Mouse (Mus musculus): ENCODE data around the gene Scube3.

The Scube3 gene

DNA sequence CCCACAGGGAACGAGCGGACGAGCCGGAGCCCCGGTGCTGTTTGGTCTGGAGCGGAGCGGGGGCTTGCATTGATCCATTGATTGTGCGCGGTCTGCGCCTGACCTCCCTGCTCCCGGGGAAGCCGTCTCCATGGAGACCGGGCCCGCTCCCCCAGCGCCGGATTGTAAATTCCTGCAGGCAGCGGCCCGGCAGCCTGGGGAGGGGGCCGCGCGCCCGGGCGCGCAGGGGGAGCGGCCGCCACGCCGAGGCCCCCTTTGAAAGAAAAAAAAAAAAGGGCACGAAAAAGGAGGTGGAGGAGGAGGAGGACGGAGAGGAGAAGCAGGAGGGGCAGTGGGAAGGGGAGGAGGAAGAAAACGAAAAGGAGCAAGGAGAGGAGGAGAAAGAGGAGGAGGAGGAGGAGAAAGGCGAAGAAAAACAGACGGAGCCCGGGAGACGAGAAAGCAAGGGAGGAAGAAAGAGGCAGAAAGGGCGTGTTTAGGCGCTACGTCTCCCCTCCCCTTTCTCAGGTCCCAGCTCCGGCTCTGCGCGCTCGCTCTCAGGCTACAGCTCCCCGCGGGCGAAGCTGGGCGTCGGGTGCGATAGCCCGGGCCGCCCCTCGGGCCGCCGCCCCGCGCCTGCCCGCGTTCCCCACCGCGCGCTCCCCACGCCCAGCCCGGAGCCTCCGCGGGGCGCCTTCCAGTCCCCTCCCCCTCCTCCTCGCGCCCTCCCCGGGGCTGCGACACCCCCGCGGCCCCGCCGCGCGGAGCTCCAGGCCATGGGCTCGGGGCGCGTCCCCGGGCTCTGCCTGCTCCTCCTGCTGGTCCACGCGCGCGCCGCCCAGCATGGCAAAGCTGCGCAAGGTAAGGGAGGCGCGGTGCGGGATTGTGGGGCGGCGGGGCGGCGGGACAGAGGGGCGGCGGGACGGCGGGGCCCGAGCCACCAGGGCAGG is at the start of gene Scube3:
Gene Scube3, plus strand, starts transcription at position 371 of the 929 bp plus-strand sequence.
- DNase-seq (ENCODE audit: low spot score), result peak; percentile 56

DNA sequence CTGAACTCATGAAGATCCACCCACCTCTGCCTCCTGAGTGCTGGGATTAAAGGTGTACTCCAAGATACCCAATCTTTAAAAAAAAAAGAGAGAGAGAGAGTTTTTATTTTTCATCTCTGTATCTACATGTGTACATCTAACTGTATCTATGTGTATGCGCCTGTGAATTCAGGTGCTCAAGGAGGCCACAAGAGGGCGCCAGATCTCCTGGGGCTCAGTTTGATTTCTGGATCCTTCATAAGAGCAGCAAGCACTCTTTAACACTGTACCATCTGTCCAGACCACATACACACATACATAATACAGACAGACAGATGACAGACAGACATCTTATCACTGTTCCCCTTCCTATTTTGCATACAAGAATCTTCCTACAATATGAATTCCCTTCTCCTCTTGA is 49.6 kb upstream of the Scube3 start:
- DNase-seq (ENCODE audit: low spot score), result no peak

DNA sequence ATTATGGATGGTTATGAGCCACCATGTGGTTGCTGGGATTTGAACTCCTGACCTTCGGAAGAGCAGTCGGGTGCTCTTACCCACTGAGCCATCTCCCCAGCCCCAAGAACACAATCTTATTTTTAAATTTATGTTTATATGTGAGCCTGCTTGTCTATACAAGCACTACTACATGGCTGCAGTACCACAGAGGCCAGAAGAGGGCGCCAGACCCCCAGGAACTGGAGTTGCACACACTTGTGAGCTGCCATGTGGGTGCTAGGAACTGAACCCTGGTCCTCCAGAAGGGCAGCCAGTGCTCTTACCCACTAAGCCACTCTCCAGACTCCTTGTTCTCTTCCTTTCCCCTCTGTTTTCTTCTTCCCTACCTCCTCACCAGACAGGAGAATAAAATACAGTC is 48.1 kb upstream of the Scube3 start:
- peak; percentile 50 for DNase-seq (ENCODE audit: low spot score)

DNA sequence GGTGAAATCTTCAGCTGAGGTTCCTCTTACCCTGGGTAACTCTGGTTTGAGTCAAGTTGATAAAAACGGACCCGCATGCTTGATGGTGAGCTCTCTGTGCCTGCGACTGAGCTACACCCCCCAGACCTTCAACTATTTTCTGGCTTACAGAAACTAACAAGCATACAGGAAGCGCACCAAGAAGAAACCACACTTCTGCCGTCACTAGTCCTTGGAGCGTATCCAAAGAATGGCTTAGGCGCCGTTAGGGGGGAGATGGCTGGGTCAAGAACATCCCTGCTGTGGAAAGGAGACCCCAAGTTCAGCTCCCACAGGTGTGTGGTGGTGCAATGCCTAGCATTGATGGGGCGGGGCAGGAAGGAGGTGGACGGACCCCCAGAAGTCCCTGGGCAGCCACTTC is 45.5 kb upstream of the Scube3 start:
- DNase-seq (ENCODE audit: low spot score), result no peak

DNA sequence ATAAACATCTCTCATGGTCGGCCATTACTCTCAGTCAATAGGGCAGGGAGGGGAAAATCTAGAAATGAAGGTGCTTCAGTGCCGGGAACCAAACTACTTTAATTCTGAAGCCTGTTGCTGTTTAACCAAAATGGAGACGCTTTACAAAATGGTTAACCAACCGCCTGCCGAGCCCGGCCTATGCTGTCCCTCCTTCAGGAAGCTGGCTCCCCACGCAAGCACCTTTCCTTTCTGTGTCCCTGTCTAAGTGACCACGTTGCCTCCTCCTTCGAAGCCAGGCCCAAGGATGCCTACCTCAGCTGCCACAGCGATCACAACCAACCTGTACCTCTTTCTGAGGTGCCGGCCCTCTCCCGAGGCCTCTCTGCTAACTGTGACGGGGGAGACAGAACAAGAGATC is 44.6 kb upstream of the Scube3 start:
- no peak for DNase-seq (ENCODE audit: low spot score)

DNA sequence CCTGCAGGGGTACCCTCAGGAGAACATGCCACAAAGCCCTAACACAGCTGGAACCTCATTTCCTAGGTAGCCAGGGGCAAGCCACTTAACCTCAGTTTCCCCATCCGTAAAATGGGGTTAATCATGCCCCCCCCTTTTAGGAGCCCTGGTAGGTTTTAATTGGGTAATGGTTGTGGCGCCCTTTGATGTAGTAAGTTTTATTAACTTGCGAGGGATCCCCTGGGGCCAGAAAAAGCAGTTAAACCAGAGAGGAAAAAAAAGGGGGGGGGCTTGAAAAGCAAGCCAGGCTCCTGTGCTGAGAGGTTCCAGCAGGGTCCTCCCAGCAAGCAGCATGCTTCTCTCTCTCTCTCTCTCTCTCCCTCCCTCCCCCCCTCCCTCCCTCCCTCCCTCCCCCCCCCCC is 42.9 kb upstream of the Scube3 start:
- no peak for DNase-seq (ENCODE audit: low spot score)

DNA sequence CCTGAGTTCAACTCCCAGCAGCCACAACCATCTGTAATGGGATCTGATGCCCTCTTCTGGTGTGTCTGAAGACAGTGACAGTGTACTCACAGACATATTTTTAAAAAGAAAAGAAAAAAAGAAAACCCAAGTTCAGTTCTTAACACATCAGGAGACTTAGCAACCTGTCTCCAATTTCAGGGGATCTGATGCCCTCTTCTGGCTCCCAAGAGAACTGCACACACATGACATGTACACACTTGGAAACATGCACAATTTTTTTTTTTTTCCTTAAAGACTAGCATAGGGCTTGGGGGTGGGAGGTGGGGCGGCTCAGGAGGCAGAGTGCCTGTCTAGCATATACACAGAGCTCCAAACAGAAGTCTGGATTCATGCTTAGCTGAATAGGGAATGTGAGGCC is 41.3 kb upstream of the Scube3 start:
- no peak for DNase-seq (ENCODE audit: low spot score)

DNA sequence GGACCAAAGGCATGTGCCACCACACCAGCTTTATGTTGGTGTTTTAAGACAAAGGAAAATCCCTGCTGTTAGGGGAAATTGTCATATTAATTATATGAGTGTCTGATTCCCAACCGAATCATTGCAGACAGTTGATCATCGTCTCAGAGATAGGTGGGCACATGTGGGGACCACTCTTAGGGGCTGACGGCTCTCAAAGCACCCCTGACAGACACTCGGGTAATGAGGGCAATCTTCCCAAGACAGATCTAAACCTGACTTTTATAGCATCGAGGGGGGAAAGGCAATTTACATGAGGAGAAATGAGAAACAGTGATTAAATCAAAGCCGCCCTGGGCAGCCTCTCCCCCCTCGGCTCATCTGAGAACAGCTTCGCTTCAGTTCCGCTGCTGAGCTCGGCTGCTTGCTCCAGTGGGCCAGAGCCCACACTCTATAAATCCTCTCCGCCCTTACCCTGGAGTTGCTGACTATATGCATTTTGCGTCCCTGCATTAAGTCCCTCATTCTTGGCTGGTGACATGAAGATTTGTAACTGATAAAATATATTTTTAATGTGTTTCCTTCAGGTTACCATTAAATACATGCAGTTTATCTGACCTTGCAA is 40.6 kb upstream of the Scube3 start:
- DNase-seq (ENCODE audit: low spot score), result no peak

DNA sequence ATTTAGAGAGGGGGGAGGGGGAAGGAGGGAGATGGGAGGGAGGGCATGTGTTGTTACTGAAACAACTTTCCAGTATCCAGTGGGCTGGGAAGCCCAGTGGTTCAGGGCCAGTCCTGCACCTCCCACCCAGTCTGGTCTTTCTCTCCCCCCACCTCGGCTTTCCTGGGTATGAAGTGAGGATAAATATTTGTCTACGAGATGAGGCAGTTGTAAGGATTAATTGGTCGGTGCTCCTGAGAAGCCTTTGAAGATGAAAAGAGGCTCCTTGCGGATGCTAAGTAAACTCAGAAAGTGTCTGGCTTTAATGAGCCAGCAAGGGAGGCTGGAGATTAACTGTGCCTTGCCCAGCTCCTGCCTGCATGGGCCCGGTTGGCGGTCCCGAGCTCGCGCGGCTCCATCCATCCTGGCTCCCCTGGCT is 40.0 kb upstream of the Scube3 start:
- DNase-seq (ENCODE audit: low spot score), result no peak

DNA sequence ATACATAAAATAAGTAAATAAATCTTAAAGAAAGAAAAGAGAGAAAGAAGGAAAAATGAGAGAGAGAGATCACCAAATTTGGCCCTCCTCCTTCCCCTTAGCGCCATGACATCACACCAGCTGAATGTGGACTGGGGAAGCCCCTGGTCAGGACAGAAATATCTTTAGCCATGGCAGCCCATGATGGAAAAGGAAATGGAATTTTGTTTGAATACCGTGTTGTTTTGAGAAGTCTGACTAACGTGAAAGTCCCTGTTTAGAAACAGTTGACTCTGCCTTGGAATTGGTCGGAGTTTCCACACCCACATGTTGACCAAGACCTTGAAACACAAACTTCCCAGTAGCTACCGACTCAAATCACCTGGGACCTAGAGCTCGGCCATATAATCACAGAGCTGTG is 37.5 kb upstream of the Scube3 start:
- no peak for DNase-seq (ENCODE audit: low spot score)

DNA sequence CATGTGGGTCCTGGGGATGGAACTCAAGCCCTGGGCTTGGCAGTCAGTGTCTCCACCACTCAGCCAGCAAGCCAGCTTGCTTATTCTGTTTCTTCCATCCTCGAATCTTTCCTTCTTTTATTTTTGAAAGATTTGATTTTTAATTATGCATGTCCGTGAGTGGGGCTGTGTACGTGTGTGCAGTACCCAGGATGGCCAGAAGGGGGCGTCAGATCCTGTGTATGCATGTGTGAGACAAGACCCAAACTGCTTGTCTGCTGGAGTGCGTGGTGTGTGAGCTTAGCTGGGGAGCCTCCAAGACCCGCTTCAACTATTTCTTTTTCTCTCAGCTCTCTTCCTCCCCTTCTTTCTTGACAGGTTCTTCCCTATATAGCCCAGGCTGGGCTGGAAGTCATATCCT is 35.6 kb upstream of the Scube3 start:
- peak; percentile 73 for DNase-seq (ENCODE audit: low spot score)

DNA sequence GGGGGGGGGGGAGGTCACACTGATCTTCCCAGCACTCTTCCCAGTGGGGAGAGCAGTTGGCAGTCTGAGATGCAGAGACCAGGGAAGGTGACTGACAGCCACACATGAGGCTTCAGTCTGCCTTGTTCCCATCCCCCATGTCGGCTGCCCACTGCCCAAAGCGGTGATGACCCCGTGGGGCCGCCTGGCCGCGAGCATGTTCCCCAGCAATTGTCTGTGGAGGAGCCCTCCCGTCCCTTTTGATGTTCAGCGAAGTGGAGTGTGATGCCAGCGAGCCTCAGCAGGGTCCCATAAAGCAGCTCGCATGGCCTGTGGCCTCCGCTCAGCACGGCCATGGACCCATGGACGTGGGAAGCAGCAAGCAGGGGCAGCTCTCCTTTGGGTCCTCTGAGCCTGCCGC is 34.7 kb upstream of the Scube3 start:
- DNase-seq (ENCODE audit: low spot score), result no peak

DNA sequence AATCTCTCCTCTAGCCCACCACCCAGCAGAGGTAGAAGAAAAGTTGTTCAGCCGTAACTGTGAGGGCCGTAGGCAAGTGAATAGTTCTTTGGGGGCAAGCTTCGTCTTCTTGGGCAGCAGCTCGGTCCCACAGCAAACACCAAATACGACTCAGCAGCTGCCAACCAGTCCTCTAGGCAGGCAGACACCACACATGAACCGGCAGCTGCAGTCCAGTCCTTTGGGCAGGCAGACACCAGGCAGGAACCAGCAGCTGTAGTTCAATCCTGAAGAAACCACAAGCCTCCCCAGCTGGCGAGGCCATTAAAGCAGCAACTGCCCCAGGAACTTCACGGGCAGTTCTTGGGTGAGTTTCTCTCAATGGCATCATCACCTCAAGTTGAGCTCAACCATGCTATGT is 29.7 kb upstream of the Scube3 start:
- DNase-seq (ENCODE audit: low spot score), result no peak

DNA sequence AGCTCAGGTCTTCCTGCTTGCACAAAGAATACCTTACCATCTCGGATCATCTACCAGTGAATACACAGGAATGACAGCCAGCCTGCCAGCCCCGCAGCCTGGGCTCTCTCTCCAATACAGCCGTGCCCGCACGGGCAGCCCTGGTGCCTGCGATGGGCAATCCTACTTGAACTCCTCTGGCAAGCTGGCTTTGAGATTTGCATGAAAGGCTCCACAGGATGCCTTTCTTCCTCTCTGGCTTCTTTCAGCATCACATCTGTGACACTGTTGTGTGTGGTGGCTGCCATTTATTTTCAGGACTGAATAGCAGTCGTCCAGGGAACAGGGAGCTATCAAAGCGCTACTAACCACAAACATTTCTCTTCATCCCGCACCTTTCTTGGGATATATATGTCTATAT is 25.6 kb upstream of the Scube3 start:
- no peak for DNase-seq (ENCODE audit: low spot score)

DNA sequence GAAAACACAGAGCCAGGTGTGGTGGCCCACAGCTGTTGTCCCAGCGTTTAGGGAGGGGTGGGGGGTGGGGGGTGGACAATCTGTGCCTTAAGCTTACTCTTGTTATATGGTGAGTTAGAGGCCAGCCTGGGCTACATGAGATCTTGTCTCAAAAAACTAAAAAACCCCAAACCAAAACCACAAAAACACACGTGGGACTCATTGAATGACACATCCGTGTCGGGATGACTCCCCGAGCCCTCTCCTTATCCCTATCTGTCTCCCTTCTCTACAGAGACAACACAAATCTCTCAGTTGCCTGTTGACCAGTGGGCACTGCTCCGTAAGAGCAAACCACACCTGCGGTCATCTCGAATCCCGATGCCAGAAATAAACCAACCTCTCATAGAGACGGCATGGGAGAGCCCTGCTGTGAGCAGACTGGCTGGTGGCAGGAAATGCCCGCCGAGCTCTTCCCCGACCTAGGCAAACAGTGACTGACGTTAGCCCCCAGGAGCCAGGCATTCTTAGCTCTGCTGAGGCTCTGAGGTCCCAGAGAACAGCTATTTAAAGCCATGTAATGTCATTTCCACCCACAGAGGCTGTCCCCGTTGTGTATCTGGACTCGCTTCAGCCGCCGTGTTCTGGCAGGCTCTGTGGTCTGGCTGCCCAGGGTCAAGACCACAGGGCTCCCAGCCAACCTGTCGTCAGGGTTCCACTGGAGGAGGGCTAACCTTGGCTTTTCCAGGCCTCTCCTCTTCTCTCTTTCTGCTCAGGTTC is 24.3 kb upstream of the Scube3 start:
- no peak for DNase-seq (ENCODE audit: low spot score)

DNA sequence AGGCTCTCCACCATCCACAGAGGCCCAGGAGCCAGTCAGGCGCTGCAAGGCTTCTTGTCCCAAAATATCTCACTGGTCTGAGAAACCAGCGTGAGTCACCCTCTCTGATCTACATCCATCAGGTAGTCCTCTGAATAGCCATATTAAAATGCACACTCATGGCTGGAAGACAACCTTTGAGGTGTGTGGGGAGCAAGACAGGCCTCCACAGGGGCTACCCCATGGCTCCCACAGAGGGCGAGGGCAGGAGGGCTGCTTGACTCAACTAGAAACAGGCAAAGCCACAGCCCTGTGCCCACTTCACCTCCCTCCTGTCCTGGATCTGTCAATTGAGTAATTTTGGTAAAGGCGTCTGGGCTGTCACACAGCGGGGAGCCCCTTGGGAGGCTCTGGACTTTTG is 21.5 kb upstream of the Scube3 start:
- no peak for DNase-seq (ENCODE audit: low spot score)

DNA sequence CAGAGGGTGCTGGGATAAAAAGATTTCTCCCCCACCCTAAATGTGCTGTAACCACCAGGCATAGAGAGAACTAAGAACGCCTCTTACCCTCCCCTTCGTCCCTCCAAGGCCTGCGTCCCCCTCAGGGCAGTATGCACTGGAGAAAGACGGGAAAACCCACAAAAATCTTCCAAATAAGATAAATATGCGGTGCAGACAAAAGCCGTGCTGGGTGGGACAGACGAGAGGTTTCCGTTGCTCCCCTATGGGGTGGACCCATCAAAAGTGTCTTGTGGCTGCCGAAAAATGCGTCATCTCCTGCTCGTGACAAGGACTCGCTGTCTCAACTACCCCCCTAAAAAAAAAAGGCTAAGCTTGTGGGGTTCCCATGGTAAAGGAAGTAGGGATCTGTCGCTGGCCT is 19.0 kb upstream of the Scube3 start:
- no peak for DNase-seq (ENCODE audit: low spot score)

DNA sequence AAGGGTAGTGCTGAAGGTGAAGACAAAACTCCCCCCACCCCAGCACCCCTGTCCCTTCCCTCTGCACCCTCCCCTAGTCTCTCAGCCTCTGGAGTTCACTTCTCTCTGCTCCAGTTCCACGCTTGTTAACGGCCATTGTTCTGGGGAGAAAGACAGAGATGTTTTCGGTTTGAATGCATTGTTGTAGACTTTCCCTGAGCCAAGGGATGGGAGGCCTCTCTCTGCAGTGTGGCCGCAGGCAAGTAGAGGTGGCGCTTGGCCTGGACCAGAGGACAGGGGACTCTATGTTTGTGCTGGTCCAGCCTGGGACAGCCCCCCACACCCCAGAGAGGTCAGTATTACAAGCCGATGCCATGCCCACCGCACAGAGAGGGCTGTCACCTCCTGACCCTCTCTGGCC is 18.3 kb upstream of the Scube3 start:
- DNase-seq (ENCODE audit: low spot score), result no peak

DNA sequence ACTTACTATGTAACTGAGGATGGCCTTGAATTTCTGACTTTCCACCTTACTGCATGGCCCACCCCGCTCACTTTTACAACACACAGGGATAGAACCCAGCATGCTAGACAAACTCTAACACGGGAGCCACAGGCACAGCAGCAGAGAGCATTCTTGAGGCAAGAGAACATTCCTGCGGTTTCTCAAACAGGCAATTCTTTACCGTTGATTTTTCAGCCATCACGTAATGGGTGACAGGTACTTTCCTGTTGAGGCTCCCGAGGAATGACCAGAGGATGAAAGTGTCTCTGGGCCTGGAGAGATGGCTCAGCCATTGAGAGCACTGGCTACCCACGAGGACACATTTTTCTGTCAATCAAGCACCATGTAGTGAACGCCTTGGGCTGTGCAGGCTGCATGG is 17.6 kb upstream of the Scube3 start:
- no peak for DNase-seq (ENCODE audit: low spot score)

DNA sequence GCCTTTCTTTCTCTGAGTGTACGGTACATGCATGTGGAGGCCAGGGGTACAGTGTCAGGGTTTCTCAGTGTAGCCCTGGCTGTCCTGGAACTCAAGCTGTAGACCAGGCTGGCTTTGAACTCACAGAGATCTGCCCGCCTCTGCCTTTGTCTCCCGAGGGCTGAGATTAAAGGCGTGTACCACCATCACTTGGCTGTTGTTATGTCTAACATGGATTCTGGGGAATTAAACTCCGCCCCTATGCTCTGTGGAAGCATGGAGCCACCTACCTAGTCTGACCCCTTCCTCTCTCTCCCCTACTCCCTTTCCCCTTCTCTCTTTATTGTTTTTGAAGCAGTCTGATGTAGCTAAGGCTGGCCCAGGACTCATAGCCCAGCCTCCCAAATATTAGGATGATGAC is 12.1 kb upstream of the Scube3 start:
- DNase-seq (ENCODE audit: low spot score), result no peak

DNA sequence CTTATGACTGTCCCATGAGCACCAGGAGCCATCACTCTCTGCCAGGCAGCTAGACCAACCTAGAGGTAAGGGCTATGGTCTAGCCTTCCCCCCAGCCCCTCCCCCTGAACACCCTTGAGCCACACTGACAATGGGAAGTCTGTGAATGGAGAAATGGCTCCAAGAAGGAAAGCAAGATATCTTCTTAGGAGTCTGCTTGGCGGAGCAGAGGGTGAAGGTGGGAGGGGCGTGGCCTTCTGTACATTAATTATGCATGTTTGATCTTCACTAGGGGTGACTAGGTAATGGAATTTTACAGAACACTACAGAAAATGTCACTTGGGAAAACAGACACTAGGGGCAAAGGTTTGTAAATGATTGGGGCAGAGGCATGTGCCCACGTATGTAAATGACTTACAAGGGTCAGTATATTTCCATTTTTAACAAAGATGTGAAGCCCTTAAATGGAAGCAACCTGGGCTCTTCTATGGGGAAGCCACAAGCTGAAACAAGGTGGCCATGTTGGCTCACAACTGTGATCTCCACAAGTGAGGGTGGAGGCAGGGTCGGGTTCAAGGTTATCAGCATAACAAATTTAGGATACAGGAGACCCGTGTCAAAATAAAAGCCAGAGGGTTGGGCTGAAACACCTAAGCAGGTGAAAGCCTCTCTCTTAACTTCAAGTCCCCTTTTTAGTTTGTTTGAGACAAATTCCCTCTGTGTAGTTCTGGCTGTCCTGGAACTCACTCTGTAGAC is 11.4 kb upstream of the Scube3 start:
- DNase-seq (ENCODE audit: low spot score), result no peak

DNA sequence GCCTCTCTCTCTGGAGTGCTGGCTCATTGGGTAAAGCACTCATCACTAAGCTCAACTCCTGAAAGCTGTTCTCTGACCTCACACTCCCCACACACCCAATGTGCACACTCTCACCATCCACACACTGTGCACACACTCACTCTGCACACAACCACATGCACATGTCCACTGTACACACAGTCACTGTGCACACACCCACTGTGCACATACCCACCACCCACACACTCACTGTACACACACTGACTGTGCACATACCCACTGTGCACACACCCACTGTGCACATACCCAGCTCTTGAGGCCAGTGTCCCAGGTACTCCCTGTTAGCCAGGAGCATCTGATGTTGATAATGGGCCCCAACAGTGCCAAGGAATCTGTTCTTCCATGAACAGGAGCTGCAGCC is 10.8 kb upstream of the Scube3 start:
- no peak for DNase-seq (ENCODE audit: low spot score)
